Comparison of ENCODE assay signal across 8 mouse cellular contexts in the genomic region with DNA sequence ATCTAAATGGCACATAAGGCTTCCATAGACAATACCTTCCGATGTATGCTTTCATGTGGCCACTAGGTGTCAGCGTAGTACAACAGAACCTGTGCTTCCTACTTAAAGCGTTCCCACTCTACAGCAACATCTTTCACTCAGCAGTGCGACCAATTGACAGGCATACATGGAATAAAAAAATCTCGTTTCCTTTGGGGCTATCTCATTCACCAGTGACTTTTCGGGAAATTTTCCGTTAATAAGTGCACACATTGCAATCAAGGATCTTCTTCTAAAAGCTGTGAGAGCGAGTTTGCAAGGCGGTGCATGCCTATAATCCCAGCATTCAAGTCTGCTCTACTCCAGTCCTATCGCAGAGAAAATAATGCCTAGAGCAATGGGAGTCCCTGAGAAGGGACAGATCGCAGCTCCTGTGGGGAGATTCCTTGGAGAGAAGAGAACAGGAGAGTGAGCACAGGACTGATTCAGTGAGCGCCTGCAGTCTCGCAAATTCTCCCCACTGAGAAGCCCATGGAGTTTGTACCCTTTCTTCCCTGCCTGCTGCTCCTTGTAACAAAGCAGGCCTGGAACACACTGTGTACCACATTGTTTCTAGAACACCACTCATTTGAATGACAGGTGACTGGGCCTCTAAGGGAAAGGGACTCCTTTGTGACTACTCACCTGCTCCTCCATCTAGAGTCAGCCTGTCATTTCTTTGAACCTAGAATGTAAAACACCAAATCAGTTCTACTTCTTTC.
DNase-seq lines count a peak whose midpoint lies in the region; ATAC-seq and TF ChIP-seq lines count a peak whose summit lies in the region.

No protein-coding gene starts in this region.

- H3K36me3 ChIP-seq in midbrain, postnatal 0 days (ENCODE audit: insufficient read depth, low read length): no peaks in the 10 kb centered on the region

- peak; percentile 95 for ATAC-seq in activated CD4-positive, CD25-positive, alpha-beta regulatory T cell, adult 4 months
- ATAC-seq in midbrain, postnatal 0 days (ENCODE audit: low FRiP score): peak; percentile 85

- H3K9me3 ChIP-seq in midbrain, postnatal 0 days (ENCODE audit: low read length): no peaks in the 10 kb centered on the region

- no peaks in the 10 kb centered on the region for H3K27me3 ChIP-seq in midbrain, postnatal 0 days (ENCODE audit: insufficient read depth, low read length)

- H3K9ac ChIP-seq in midbrain, postnatal 0 days (replicated peaks; ENCODE audit: low read length, poor library complexity, severe bottlenecking): no peak overlapping the region

- TF ChIP-seq CTCF in midbrain, postnatal 0 days (IDR thresholded peaks at IDR 0.05): peak; percentile 98

- 7% methylated on average over 13 of the region's 13 CpGs for WGBS in midbrain, postnatal 0 days

- H3K4me3 ChIP-seq in midbrain, postnatal 0 days (ENCODE audit: low read depth, low read length): no peak overlapping the region

- no peaks in the 10 kb centered on the region for H3K4me1 ChIP-seq in midbrain, postnatal 0 days (ENCODE audit: insufficient read depth, low read length)

- intact Hi-C loops in left cerebral cortex, postnatal 25 days (cut with DNase I): loop anchor here (1.0 to 5.0 kb wide), 4 partner anchors 152 to 654 kb away; no protein-coding TSS in a partner anchor

- no peak overlapping the region for H3K27ac ChIP-seq in midbrain, postnatal 0 days (ENCODE audit: low read depth, low read length)

- H3K4me2 ChIP-seq in midbrain, postnatal 0 days (ENCODE audit: low read depth, low read length, poor library complexity, severe bottlenecking): peak overlapping the region; percentile 43

- peak; percentile 79 for DNase-seq in A20 (ENCODE audit: low read depth, low spot score)
- peak; percentile 90 for DNase-seq in embryo, embryonic 10 days (ENCODE audit: low spot score)
- DNase-seq in heart, adult 18-20 months: peak; percentile 55 to 75
- DNase-seq in kidney, adult 11 months: peak; percentile 18
- DNase-seq in left cerebral cortex, postnatal 25 days (ENCODE audit: low spot score in 2 of 2): peak; percentile 82 to 86
- DNase-seq in midbrain, postnatal 0 days (ENCODE audit: low spot score): peak; percentile 89
- peak; percentile 62 for DNase-seq in telencephalon, adult 2 months (ENCODE audit: low read depth, low spot score)

Comparison
In these comparisons a context has a peak if more than half of its experiments do, and no peak if none do; other contexts are left out.
1. DNase-seq: peak in every context shown above with its lines; median percentile 90 in embryo, embryonic 10 days; 89 in midbrain, postnatal 0 days; 84 in left cerebral cortex, postnatal 25 days; 79 in A20; 65 in heart, adult 18-20 months; 62 in telencephalon, adult 2 months; 18 in kidney, adult 11 months.